Mouse (Mus musculus): Measurements from ENCODE around the gene Elmo1.

DNA sequence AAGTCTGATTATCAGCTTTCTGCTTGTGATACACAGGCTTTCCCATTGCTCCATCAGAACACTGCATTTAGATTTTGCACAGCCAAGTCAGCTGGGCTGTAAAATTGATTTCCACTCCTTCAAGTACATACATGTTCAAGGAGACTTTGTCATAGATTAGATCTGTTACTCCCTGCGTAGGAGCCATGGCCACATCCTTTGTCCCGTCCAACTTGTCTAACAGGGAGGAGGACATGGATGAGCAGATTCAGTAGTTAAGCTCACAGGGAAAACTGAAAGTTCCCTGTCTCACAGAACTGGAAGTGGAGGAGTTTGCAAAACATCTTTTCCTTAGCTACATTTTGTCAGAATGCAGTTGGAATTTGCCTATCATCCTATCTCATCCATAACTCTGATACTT lies 484.8 kb downstream of the Elmo1 start:
- TF ChIP-seq CTCF (IDR thresholded peaks at IDR 0.05; ENCODE audit: low read depth) (no peak), EP300 (IDR thresholded peaks at IDR 0.05; ENCODE audit: low read depth) (no peak)
